Mouse (Mus musculus): Measurements from ENCODE around the gene Chst12. TPM values are rescaled to one million over a fixed set of nuclear protein-coding genes. Genes with fewer than 3 reads are reported as not detected.
A peak's percentile ranks its signal among the peaks of the same experiment; 100 is the strongest.

The Chst12 gene
- total RNA-seq, 2 experiments from 2014 or later = 9.2 to 11.7 TPM

DNA sequence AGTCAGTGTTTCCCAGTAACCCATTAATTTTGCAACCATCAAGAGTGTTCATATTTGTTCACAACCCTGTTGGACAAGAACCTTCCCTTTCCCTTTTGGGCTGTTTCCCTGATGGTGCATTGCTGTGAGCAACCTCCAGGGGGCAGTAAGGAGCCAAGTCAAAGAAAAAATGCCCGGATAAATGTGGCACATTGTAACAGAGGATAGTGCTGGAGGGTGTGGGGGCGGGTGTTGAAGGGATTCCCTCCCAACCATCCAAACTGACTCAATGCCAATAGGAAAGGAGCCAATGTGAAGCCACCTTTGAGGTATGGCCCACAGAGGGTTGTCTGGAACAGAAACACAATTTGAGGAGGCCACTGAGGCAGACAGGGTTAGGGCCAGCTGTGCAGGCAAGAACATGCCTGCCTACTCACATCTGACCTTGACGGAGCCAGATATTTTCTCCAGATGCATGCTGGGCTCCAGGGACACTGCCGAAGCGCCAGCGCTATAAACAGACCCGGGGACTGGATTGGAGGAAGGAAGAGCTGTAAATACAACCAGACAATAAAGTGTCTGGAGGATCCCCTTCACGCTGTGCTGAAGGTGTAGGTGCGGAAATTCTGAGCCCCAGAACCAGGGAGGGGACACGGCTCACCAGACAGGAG is 63.1 kb downstream of the Chst12 start:
- peak; percentile 55; the same call in 1 of the 2 replicates for ATAC-seq (replicated peaks; ENCODE audit: low FRiP score, poor library complexity, severe bottlenecking)

DNA sequence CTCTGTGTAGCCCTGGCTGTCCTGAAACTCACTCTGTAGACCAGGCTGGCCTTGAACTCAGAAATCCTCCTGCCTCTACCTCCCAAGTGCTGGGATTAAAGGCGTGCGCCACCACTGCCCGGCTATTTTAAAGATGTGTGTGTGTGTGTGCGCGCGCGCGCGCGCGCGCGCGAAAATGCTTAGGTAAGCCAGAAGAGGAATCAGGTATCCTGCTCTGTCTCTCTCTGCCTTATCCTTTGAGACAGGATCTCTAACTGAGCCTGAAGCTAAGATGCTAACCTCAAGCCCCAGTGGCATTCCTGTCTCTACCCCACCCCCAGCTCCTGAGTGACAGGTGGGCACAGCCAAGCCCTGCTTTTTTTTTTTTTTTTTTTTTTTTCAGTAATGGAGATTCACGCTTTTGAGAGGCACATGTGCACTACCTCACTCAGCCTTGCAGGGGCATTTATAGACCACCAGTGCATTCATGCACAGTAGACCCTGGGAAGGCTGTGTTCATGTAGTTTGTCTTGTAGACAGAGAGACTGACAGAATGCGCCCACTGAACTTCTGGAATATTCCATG is 63.8 kb downstream of the Chst12 start:
- no peak for ATAC-seq (replicated peaks; ENCODE audit: low FRiP score, poor library complexity, severe bottlenecking)

DNA sequence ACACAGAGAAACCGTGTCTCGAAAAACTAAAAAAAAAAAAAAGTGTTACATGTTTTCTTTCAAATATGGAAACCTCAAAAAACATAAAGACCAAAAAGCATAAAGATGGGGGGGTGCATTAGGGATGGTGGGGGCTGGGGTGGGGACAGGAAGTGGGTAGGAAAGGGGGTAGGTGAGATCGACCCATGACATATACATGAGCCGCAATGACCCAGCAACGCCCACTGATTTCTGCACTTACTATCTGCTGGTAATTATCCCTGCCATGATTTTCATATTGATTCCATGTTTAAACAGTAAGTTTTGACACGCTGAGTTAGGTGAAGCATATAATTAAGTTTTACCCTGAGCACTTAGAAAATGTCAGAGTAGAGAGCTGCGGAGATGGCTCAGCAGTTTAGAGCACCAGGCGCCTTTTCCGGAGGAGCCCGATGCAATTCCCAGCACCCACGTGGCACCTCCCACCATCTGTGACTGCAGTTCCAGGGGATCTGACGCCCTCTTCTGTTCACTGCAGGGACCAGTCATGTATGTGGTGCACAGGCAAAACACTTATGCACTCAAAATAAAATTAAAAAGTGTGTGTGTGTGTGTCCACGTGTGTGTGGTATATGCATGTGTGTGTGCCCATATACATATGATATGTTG is 65.0 kb downstream of the Chst12 start:
- ATAC-seq (replicated peaks; ENCODE audit: low FRiP score, poor library complexity, severe bottlenecking) = no peak

DNA sequence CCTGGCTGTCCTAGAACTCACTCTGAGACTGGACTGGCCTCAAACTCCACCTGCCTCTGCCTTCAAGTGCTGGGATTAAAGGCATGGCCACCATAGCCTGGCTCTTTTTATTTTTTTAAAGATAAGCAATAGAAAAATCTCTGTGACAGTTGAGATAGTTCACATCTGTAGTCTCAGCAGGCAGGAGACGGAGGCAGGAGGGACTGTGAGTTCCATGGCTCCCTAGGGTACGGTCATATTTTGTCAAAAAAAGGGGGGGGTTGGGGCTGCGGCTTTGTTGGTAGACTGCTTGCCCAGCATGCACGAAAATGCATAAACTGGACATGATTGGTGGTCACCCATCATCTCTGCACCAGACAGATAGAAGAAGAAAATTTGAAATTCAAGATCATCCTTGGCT is 65.9 kb downstream of the Chst12 start:
- ATAC-seq (replicated peaks; ENCODE audit: low FRiP score, poor library complexity, severe bottlenecking) = no peak

DNA sequence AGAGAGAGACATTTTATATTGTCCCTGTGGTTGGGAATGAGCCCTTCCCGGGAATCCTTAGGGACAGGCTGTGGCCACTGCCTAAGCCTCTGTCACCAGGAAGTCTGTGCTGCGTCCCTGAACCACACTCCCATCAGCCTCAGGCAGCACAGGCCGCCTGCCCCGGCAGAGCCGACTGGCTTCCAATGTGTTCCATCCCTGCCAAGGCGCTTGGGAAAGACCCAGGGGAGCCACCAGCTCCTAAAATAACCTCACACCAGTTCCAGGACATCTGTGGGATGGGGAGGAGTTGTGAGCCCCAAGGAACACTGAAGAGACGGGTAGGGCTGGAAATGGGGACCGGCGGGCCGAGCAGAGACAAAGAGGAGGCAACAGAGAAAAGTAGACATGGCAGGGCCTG is 66.3 kb downstream of the Chst12 start:
- no peak for ATAC-seq (replicated peaks; ENCODE audit: low FRiP score, poor library complexity, severe bottlenecking)

DNA sequence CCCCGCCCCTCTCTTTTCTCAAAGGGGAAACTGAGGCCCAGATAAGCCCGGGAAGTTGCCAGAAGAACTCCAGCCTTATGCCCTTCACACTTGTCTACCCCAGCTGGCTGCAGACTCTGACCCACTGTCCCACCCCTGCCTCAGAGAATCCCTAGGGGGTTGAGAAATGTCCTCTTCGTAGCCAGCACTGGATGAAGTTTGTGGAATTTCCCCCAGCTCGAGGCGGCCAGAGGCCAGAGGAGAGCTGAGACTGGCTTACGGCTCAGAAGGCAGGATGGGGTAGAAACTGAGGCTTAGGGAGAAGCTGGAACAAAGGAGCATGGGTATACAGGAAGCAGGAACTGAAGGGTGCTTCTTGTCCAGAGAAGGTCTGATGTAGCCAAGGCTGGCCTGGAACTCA is 67.3 kb downstream of the Chst12 start:
- ATAC-seq (replicated peaks; ENCODE audit: low FRiP score, poor library complexity, severe bottlenecking) = no peak

Other genes with a start within 250 kb of the Chst12 start
- gene Mad1l1, start 184.0 kb upstream of the Chst12 start, total RNA-seq (2015; ENCODE audit: low replicate concordance) = 25.9 and 29.3 TPM in 2 replicates
- 113 and 134 TPM in 2 replicates for gene Mad1l1, start 184.0 kb upstream of the Chst12 start, total RNA-seq (2017; ENCODE audit: low replicate concordance)
- 11.5 and 14.7 TPM in 2 replicates for gene Nudt1, start 183.9 kb upstream of the Chst12 start, total RNA-seq (2015; ENCODE audit: low replicate concordance)
- gene Nudt1, start 183.9 kb upstream of the Chst12 start, total RNA-seq (2017; ENCODE audit: low replicate concordance) = 7.1 and 10.1 TPM in 2 replicates
- gene Mrm2, start 173.7 kb upstream of the Chst12 start, total RNA-seq (2015; ENCODE audit: low replicate concordance) = 3.6 TPM in 1 of 2 replicates, not detected in the other
- 1.4 and 2.4 TPM in 2 replicates for gene Mrm2, start 173.7 kb upstream of the Chst12 start, total RNA-seq (2017; ENCODE audit: low replicate concordance)
- 0.84 and 1.1 TPM in 2 replicates for gene Snx8, start 116.3 kb upstream of the Chst12 start, total RNA-seq (2015; ENCODE audit: low replicate concordance)
- 1.0 TPM in 1 of 2 replicates, not detected in the other for gene Snx8, start 116.3 kb upstream of the Chst12 start, total RNA-seq (2017; ENCODE audit: low replicate concordance)
- 44.7 and 110 TPM in 2 replicates for gene Eif3b, start 86.2 kb upstream of the Chst12 start, total RNA-seq (2015; ENCODE audit: low replicate concordance)
- gene Eif3b, start 86.2 kb upstream of the Chst12 start, total RNA-seq (2017; ENCODE audit: low replicate concordance) = 43.6 and 66.2 TPM in 2 replicates
- not detected in 2 replicates for gene Gm4869, start 59.9 kb upstream of the Chst12 start, total RNA-seq (2015; ENCODE audit: low replicate concordance)
- gene Gm4869, start 59.9 kb upstream of the Chst12 start, total RNA-seq (2017; ENCODE audit: low replicate concordance) = not detected in 2 replicates
- not detected in 2 replicates for gene Grifin, start 59.5 kb downstream of the Chst12 start, total RNA-seq (2015; ENCODE audit: low replicate concordance)
- not detected in 2 replicates for gene Grifin, start 59.5 kb downstream of the Chst12 start, total RNA-seq (2017; ENCODE audit: low replicate concordance)
- 19.7 and 20.5 TPM in 2 replicates for gene Lfng, start 101.8 kb downstream of the Chst12 start, total RNA-seq (2015; ENCODE audit: low replicate concordance)
- 1.9 and 11.4 TPM in 2 replicates for gene Lfng, start 101.8 kb downstream of the Chst12 start, total RNA-seq (2017; ENCODE audit: low replicate concordance)
- 21.8 and 26.7 TPM in 2 replicates for gene Ttyh3, start 143.5 kb downstream of the Chst12 start, total RNA-seq (2015; ENCODE audit: low replicate concordance)
- 21.2 and 23.2 TPM in 2 replicates for gene Ttyh3, start 143.5 kb downstream of the Chst12 start, total RNA-seq (2017; ENCODE audit: low replicate concordance)
- gene Iqce, start 196.8 kb downstream of the Chst12 start, total RNA-seq (2015; ENCODE audit: low replicate concordance) = 1.7 and 2.5 TPM in 2 replicates
- 3.3 and 6.2 TPM in 2 replicates for gene Iqce, start 196.8 kb downstream of the Chst12 start, total RNA-seq (2017; ENCODE audit: low replicate concordance)
- gene Brat1, start 199.5 kb downstream of the Chst12 start, total RNA-seq (2015; ENCODE audit: low replicate concordance) = 0.84 and 2.2 TPM in 2 replicates
- gene Brat1, start 199.5 kb downstream of the Chst12 start, total RNA-seq (2017; ENCODE audit: low replicate concordance) = 1.9 and 2.0 TPM in 2 replicates
- 2.2 TPM in 1 of 2 replicates, not detected in the other for gene Amz1, start 218.6 kb downstream of the Chst12 start, total RNA-seq (2015; ENCODE audit: low replicate concordance)
- gene Amz1, start 218.6 kb downstream of the Chst12 start, total RNA-seq (2017; ENCODE audit: low replicate concordance) = 0.13 and 1.2 TPM in 2 replicates